Mouse (Mus musculus) G1E (cell line): ENCODE measurements around the gene D630023F18Rik.

Experiments
- CTCF ChIP-seq: IDR thresholded peaks from 2 replicates; pipeline ENCODE4 v1.5.1; 2012; ENCODE audit warnings: low read depth, low read length, inconsistent platforms, mixed read lengths
- POLR2AphosphoS5 ChIP-seq: IDR thresholded peaks from 2 replicates; pipeline ENCODE4 v1.6.1; 2012; ENCODE audit warnings: low read depth, low read length, inconsistent platforms; ENCODE audit not compliant: insufficient replicate concordance
- TAL1 ChIP-seq: conservative IDR thresholded peaks from 2 replicates; pipeline ENCODE4 v1.6.1; 2012; ENCODE audit warnings: low read depth, low read length, inconsistent platforms, mixed read lengths

- no peak for TF ChIP-seq TAL1
- TF ChIP-seq CTCF = no peak
- no peak for TF ChIP-seq POLR2AphosphoS5
These were observed 49.4 kb downstream of the D630023F18Rik start, which contains the start of gene Crygc for GRCm38 (mm10) chr1:65073589-65073988.
